Mouse (Mus musculus) gonadal fat pad, adult 2 months (tissue): ENCODE results near the gene Klk1b5. TPM values are rescaled to one million over a fixed set of nuclear protein-coding genes. Genes with fewer than 3 reads are reported as not detected.
A peak's percentile ranks its signal among the peaks of the same experiment; 100 is the strongest.

Experiments used
- DNase-seq: peaks from one replicate; pipeline ENCODE4 v3.0.0-alpha.2; 2012; ENCODE audit warnings: low read depth
- polyA plus RNA-seq: library from polyadenylated mRNA; depleted of rRNA; stranded (reverse); fragments of >200 nt; gene quantifications from 2 replicates; pipeline ENCODE4 v1.2.3, GENCODE M21; 2012; rRNA removed

The Klk1b5 gene
- polyA plus RNA-seq, 1 experiment: 3.2 TPM

GRCm38 (mm10) chr7:44253023-44253616 lies 37.4 kb downstream of the Klk1b5 start:
- DNase-seq: no peak

DNA sequence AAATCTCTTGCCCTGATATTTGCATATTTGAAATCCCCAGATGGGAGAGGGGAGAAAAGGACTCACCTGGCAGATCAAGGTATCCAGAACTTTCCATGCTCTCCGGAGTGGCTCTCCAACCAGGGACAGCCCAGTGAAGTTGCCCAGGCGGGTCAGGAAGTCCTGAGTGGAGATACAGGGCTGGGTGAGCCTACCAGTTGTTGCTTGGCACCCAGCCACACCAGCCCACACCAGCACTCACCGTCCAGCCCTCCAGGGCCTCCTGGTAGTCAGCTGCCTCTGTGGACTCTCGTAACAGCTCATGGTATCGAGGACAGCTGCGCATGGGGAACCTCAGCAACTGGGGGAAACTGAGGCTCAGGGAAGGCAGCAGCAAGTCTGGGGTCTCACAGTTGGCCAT lies 39.2 kb downstream of the Klk1b5 start:
- no peak for DNase-seq

GRCm38 (mm10) chr7:44257278-44257677 lies 41.5 kb downstream of the Klk1b5 start, which contains the start of gene Acp4:
Gene Acp4 (minus strand): TSS chr7:44257378.
- no peak for DNase-seq

GRCm38 (mm10) chr7:44260410-44260809 lies 44.7 kb downstream of the Klk1b5 start:
- no peak for DNase-seq

DNA sequence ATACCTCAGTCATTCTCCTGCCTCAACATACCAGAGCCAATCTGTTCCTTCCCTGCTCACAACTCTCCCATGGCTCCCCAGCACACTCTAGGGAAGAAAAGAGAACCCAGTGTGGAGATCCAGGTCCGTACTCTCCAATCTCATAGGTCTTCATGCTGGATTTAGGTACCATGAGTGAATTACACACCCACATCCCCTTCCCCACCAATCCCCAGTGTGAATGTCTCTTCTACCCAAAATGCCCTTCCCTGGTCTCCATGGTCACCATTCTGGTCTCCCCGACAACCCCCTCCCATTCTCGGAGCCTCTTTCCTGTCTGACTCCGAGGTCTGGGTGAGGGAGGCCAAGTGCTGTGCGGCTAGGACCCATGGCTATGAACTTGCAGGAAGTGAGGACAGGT lies 45.4 kb downstream of the Klk1b5 start, which contains the start of gene Gm15517:
TSS of gene Gm15517 (plus strand) at position 301 of the 400 bp plus-strand sequence.
- DNase-seq: no peak

- DNase-seq: peak; percentile 58
Observed at GRCm38 (mm10) chr7:44262791-44263643, 47.3 kb downstream of the Klk1b5 start.

DNA sequence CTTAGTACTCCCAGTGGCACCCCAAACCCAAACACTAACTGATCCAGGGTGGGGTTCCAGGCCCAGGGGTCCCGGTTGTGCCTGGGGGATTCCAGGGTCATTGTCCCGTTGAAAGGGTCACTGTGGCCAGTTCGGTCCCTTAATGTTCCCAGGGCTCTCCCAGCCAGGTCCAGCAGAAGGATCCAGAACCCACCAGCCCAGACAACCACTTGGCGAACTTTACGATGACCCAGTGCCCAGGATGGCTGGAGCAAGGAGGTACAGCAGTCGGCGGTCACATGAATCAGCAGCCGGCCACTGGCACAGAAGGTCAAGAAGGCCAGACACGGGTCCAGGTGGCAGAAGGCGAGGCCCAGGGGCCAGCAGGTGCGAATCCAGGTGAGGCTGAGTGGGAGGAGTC lies 52.4 kb downstream of the Klk1b5 start:
- no peak for DNase-seq

- DNase-seq: no peak
Observed at GRCm38 (mm10) chr7:44269397-44269796, 53.7 kb downstream of the Klk1b5 start.

Other genes with a start within 250 kb of the Klk1b5 start
- not detected in 2 replicates for gene Klk1b1, start 249.2 kb upstream of the Klk1b5 start, polyA plus RNA-seq
- not detected in 2 replicates for gene Klk1b9, start 239.9 kb upstream of the Klk1b5 start, polyA plus RNA-seq
- 0.25 and 0.66 TPM in 2 replicates for gene Klk1b11, start 220.1 kb upstream of the Klk1b5 start, polyA plus RNA-seq
- gene Klk1b26, start 203.8 kb upstream of the Klk1b5 start, polyA plus RNA-seq: 0.81 and 1.6 TPM in 2 replicates
- 1.5 and 26.9 TPM in 2 replicates for gene Klk1b27, start 163.7 kb upstream of the Klk1b5 start, polyA plus RNA-seq
- gene Klk1b21, start 113.6 kb upstream of the Klk1b5 start, polyA plus RNA-seq: 0.23 and 0.51 TPM in 2 replicates
- 16.3 TPM in 1 of 2 replicates, not detected in the other for gene Klk1b22, start 103.3 kb upstream of the Klk1b5 start, polyA plus RNA-seq
- gene Klk1b16, start 79.2 kb upstream of the Klk1b5 start, polyA plus RNA-seq: not detected in 2 replicates
- gene Klk1b24, start 27.7 kb upstream of the Klk1b5 start, polyA plus RNA-seq: 0.51 and 0.88 TPM in 2 replicates
- 0.38 and 0.43 TPM in 2 replicates for gene Klk1b3, start 17.8 kb upstream of the Klk1b5 start, polyA plus RNA-seq
- gene Klk1b4, start 8.5 kb upstream of the Klk1b5 start, polyA plus RNA-seq: not detected in 2 replicates
- 0.71 and 1.8 TPM in 2 replicates for gene Klk1, start 9.4 kb downstream of the Klk1b5 start, polyA plus RNA-seq
- gene Gm36864, start 20.2 kb downstream of the Klk1b5 start, polyA plus RNA-seq: 0.24 TPM in 1 of 2 replicates, not detected in the other
- gene 1700028J19Rik, start 30.8 kb downstream of the Klk1b5 start, polyA plus RNA-seq: 4.4 and 7.6 TPM in 2 replicates
- 107 and 113 TPM in 2 replicates for gene 2410002F23Rik, start 30.8 kb downstream of the Klk1b5 start, polyA plus RNA-seq
- gene Acp4, start 41.4 kb downstream of the Klk1b5 start, polyA plus RNA-seq: 0.16 TPM in 1 of 2 replicates, not detected in the other
- 16.9 and 20.7 TPM in 2 replicates for gene Gm15517, start 45.5 kb downstream of the Klk1b5 start, polyA plus RNA-seq
- 12.4 and 13.8 TPM in 2 replicates for gene Clec11a, start 91.0 kb downstream of the Klk1b5 start, polyA plus RNA-seq
- gene Shank1, start 94.3 kb downstream of the Klk1b5 start, polyA plus RNA-seq: 0.31 and 0.33 TPM in 2 replicates
- gene Syt3, start 168.2 kb downstream of the Klk1b5 start, polyA plus RNA-seq: 2.8 and 4.7 TPM in 2 replicates
- gene 1700008O03Rik, start 169.9 kb downstream of the Klk1b5 start, polyA plus RNA-seq: 0.47 and 0.70 TPM in 2 replicates
- 1.1 and 1.3 TPM in 2 replicates for gene Lrrc4b, start 213.1 kb downstream of the Klk1b5 start, polyA plus RNA-seq
- 0.20 and 0.23 TPM in 2 replicates for gene Aspdh, start 249.4 kb downstream of the Klk1b5 start, polyA plus RNA-seq